Mouse (Mus musculus) G1E-ER4 (cell line): ENCODE results near the gene Lcn10. TPM values are rescaled to one million over a fixed set of nuclear protein-coding genes. Genes with fewer than 3 reads are reported as not detected.

Experiments used
- GATA1 ChIP-seq: IDR thresholded peaks from one replicate; pipeline ENCODE4 v1.8.0; 2012; ENCODE audit warnings: low read length, inconsistent platforms
- polyA plus RNA-seq: library from polyadenylated mRNA; stranded (reverse); fragments of >175 nt; gene quantifications from 2 replicates; pipeline ENCODE4 v1.2.3, GENCODE M21; 2012

Gene Lcn10
- not detected in 2 replicates for polyA plus RNA-seq

DNA sequence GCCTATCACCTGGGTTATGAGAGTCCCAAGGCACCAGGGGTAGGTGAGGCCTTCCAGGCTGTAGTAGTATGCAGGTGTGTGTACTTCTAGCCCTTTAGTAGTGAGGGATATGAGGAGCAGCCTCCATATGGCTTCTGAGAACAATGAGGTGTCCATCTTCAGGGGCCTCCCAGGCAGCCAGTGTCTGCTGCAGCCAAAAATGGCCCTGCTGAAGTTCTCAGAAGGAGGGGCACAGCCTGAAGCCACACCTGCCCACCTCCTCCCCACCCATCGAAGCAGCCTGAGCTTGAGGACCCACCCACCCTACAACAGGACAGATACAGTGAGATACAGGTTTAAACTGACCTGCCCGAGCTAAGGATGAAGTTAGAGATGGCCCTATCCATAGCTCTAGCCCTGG lies at the start of gene Lcn10:
Gene Lcn10, plus strand, starts transcription at position 301 of the 400 bp plus-strand sequence.
- TF ChIP-seq GATA1 = no peak

GRCm38 (mm10) chr2:25633616-25634015 lies 48.9 kb upstream of the Lcn10 start:
- TF ChIP-seq GATA1 = no peak

DNA sequence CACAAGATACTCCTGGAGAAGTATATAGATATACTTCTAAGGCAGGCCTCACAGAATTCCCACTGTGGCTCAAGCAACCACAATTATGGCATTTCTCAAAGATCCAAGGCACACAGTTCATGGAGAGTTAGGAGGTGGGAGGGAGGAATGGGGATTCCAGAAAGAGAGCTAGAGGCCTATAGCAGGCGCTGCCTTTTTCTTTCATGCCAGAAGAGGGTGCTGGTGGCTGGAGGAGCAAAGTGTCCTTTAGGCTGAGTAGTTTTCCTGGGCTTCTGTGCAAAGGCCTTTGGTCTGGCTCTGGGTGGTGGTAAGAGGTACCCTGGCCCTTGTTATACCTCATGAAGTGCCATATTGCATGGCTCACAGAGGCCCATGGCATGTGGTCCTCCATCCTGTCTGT lies 48.5 kb upstream of the Lcn10 start:
- no peak for TF ChIP-seq GATA1

DNA sequence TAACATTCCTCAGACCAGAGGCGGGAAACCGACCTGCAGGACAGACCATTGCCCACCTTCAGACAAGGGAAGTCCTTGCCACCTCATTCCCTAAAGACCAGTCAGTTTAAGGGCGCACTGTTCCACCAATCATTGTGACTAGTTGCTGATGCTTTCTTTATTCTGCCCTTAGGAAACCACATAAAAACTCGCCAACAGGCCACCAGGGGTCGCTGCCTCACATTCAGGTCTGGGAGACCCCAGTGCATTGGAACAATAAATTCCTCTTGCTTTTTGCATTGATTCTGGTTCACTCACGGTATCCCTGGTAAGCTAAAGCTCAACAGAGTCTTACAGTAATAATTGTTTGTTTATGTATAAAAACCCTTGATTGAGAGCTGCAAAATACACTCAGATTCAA lies 42.6 kb upstream of the Lcn10 start:
- TF ChIP-seq GATA1 = no peak

DNA sequence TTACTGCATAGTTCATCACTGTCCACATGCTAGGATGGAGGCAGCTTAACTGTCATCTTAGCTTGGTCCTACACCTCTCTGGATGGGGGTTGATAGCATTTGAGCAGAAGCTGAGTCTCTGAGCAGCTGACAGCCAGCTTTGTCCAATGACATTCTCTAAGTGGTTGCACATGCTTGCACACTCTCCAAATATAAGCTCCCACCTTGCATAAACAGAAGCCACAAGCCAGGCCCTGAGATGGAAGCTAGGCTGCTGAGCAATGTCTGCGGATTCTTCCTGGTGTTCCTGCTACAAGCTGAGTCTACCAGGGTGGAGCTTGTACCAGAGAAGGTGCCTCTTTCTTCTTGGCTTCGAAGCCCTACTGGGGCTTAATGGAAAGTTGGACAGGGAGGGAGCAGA lies 29.6 kb upstream of the Lcn10 start, which contains the start of gene Lcn8:
Gene Lcn8, plus strand, starts transcription at position 219 of the 400 bp plus-strand sequence.
- TF ChIP-seq GATA1 = no peak

- TF ChIP-seq GATA1 = no peak
Measured at GRCm38 (mm10) chr2:25654502-25654901, 28.0 kb upstream of the Lcn10 start.

DNA sequence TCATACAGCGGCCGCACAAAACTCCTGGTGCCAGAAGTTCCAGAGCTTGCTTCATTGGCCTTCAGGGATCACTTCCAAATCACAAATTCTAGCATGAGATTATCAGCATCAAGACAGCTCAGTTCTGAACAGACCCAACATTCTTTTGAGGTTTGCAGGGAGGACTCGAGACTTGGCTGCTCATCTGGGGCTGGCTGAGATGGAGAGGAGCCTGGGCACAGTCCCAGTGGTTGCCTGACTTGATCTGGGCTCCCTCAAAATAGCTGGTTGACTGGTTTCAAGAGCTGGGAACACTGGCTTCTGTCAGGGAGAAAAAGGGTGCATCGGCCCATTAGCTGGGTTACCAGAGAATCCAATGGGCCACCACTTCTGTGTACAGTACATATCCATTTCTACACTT lies 25.8 kb upstream of the Lcn10 start:
- TF ChIP-seq GATA1 = no peak

- TF ChIP-seq GATA1 = no peak
Measured at GRCm38 (mm10) chr2:25657246-25657645, 25.3 kb upstream of the Lcn10 start.

DNA sequence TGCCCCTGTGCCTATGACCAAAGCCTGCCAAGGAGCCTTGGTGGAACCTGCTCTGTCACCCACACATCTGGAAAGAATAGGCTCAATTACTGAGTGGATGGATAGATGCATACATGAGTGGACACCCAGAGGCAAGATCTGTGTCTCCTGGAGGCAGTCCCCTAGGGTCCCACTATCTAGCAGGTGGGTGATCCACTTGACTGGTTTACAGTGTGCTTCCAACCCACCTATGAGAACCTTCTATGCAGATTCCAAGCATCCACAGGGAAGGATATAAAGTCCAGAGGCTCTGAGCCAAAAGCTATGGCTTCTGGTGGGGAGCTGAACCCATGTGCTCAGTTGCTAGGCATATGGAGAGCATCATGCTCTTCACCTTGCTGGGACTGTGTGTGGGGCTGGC lies 24.9 kb upstream of the Lcn10 start, which contains the start of gene Lcn5:
Gene Lcn5, plus strand, starts transcription at position 301 of the 400 bp plus-strand sequence.
- TF ChIP-seq GATA1 = no peak

DNA sequence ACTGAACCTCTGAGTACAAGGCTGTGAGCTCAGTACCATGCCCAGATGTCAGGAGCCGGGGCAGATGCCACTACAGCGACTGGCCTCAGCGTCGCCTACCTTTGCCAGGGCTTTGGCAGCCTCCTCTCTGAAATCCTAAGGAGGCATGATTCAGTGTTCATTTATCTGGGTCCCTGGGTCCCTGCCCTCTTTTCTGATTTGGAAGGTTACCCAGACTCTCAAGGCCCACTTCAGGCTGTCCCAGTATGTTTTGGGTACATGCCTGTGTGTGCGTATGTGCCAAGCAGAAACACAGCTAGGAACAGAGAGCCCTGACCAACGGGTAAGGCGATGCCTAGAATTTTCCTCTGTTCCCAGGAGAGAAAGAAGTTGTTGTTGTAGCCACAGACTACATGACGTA lies 22.2 kb upstream of the Lcn10 start:
- TF ChIP-seq GATA1 = no peak

DNA sequence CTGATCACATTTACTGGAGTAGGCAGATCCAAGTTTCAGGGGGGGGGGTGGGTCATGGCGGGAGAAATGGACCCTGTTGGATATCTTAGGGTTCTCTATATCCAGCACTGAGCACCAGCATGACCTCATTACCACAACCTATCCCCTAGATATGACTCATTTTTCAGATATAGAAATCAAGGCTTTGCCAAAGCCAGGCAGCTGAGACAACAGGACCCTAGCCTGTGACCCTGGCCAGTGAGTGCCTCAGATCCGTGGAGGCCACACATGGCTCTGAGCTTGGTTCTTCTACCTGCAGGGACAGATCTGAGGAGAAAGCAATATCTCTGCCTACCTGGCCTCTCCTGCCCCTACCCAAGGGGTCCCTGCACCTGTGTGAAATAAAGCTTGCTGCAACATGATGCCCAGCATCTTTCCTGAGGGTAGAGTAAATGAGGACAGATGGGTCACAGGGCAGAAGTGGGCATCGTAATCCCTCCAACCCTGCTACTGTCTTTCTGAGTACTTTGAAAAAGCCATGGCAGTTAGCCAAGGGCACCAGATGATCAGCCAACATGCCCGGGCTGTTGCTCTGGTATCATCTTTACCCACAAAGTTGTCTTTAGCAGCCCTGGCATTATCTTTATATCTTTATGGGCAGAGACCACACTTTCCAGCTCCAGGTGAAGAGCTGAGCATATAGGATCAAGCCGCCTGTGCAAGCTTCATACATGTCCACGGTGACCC lies 21.1 kb upstream of the Lcn10 start:
- TF ChIP-seq GATA1 = no peak

- no peak for TF ChIP-seq GATA1
Measured at GRCm38 (mm10) chr2:25663511-25663910, 19.0 kb upstream of the Lcn10 start.

GRCm38 (mm10) chr2:25664125-25664524 lies 18.4 kb upstream of the Lcn10 start:
- TF ChIP-seq GATA1 = no peak

DNA sequence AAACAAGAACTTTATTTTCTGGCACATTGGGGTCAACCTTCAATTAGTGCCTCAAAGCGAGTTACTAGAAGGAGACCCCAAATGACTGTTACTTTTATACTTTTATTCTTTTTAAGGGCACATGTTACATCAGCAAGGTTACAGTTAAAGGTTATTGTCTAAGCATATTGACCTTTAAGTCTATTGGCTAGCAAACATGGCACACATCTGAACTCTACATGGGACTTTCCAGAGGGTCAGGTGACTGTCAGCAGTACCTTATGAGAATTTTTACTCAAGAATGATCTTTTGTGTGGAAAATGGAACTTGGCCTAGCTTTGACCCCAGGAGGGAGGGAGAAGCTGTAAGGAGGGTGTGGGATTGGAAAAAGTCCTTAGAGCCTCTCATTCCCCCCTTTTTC lies 16.0 kb upstream of the Lcn10 start:
- no peak for TF ChIP-seq GATA1

DNA sequence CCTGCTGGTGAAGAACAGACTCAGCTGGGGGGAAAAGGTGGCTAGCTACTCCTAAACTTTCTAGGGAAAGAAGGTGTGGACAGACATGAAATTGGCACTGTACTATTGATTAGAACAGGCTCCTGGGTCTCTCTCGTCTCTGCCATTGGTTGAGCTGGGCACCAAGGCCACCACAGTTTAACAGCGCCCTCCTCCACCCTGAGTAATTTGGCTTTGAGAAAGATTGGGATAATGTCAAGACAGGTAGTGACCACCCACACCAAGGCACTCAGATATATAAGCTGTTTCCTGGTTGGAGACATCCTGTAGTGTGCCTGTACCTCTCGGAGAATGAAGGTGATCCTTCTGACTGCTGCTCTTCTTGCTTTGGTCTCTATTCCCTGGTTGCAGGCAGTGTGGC lies 6.0 kb upstream of the Lcn10 start, which contains the start of gene Lcn6:
Gene Lcn6, plus strand, starts transcription at position 301 of the 400 bp plus-strand sequence.
- TF ChIP-seq GATA1 = no peak

- no peak for TF ChIP-seq GATA1
Measured at GRCm38 (mm10) chr2:25679559-25679958, 3.0 kb upstream of the Lcn10 start.

- TF ChIP-seq GATA1 = no peak
Measured at GRCm38 (mm10) chr2:25686941-25687340, 4.4 kb downstream of the Lcn10 start.
